ENCODE assay signal across 10 mouse cellular contexts in genomic region chr7:70336571-70337240, GRCm38 (mm10). TPM values are rescaled to one million over a fixed set of nuclear protein-coding genes. Genes with fewer than 3 reads are reported as not detected.
DNase-seq lines count a peak whose midpoint lies in the region; ATAC-seq and TF ChIP-seq lines count a peak whose summit lies in the region.
"Had no signal": no experiment of that assay in that cellular context is flagged by ENCODE, and none has a peak within 500 bp of the region (broad histone marks: within the 10 kb centered on the region; RNA-seq: fewer than 3 reads in every experiment).

No protein-coding gene starts in this region.

- no peak overlapping the region for H3K4me3 ChIP-seq in testis, adult 2 months (ENCODE audit: control insufficient read depth, low read depth, low read length)
- H3K4me3 ChIP-seq in forebrain, embryonic 16.5 days (replicated peaks; ENCODE audit: low read length): no peak overlapping the region
- H3K4me3 ChIP-seq in midbrain, embryonic 13.5 days (replicated peaks): peak overlapping the region; percentile 33

- ATAC-seq in forebrain, embryonic 16.5 days: 0 out of 2 replicates have a peak, but pooled peaks have one; percentile 34
- no peak for ATAC-seq in midbrain, embryonic 13.5 days
- ATAC-seq in frontal cortex, adult (ENCODE audit: low TSS enrichment): no peak

- no peak for DNase-seq in testis, postnatal 14 days (ENCODE audit: low spot score)
- no peak for DNase-seq in lung, postnatal 10 days
- no peak for DNase-seq in thymus, postnatal 36 days
- DNase-seq: cerebellum, adult 8-10 months had no signal

- TF ChIP-seq POLR2A in testis, adult 2 months (IDR thresholded peaks at IDR 0.05; ENCODE audit: control insufficient read depth, low read depth, low read length): no peak

- H3K36me3 ChIP-seq in testis, adult 2 months (ENCODE audit: control insufficient read depth, insufficient read depth, low read length): no peaks in the 10 kb centered on the region
- no peaks in the 10 kb centered on the region for H3K36me3 ChIP-seq in forebrain, embryonic 16.5 days (ENCODE audit: control insufficient read depth, insufficient read depth)
- H3K36me3 ChIP-seq in midbrain, embryonic 13.5 days: no peaks in the 10 kb centered on the region
- H3K36me3 ChIP-seq: heart, embryonic 15.5 days; liver, embryonic 15.5 days had no signal

- H3K9me3 ChIP-seq in forebrain, embryonic 16.5 days (ENCODE audit: control insufficient read depth, low read length): no peaks in the 10 kb centered on the region
- no peaks in the 10 kb centered on the region for H3K9me3 ChIP-seq in midbrain, embryonic 13.5 days
- H3K9me3 ChIP-seq: heart, embryonic 15.5 days; liver, embryonic 15.5 days had no signal

- peaks cover 2% of the 10 kb centered on the region; the same call in 1 of the 2 replicates for H3K27me3 ChIP-seq in testis, adult 2 months (ENCODE audit: control insufficient read depth, insufficient read depth, low read length)
- H3K27me3 ChIP-seq in forebrain, embryonic 16.5 days (replicated peaks; ENCODE audit: control insufficient read depth, insufficient read depth, low read length): peaks cover 81% of the 10 kb centered on the region
- H3K27me3 ChIP-seq in midbrain, embryonic 13.5 days: peaks cover 97% of the 10 kb centered on the region

- H3K9ac ChIP-seq in forebrain, embryonic 16.5 days (replicated peaks; ENCODE audit: low read depth, low read length): no peak overlapping the region
- H3K9ac ChIP-seq in midbrain, embryonic 13.5 days (replicated peaks): peak overlapping the region; percentile 60
- H3K9ac ChIP-seq: heart, embryonic 15.5 days; liver, embryonic 15.5 days had no signal

- peaks cover 14% of the 10 kb centered on the region for H3K4me1 ChIP-seq in testis, adult 2 months (ENCODE audit: control insufficient read depth, insufficient read depth, low read length)
- H3K4me1 ChIP-seq in forebrain, embryonic 16.5 days (replicated peaks; ENCODE audit: control insufficient read depth, insufficient read depth, low read length): peaks cover 8% of the 10 kb centered on the region; the same call in 1 of the 2 replicates
- H3K4me1 ChIP-seq in midbrain, embryonic 13.5 days (replicated peaks): peaks cover 46% of the 10 kb centered on the region

- no peak for TF ChIP-seq CTCF in testis, adult 2 months (IDR thresholded peaks at IDR 0.05; ENCODE audit: control insufficient read depth, insufficient read depth, insufficient replicate concordance, low read depth, low read length)

- no peak overlapping the region for H3K4me2 ChIP-seq in forebrain, embryonic 16.5 days (ENCODE audit: low read length)
- peak overlapping the region; percentile 60 for H3K4me2 ChIP-seq in midbrain, embryonic 13.5 days (replicated peaks)

- peak overlapping the region; percentile 51; the same call in 1 of the 2 replicates for H3K27ac ChIP-seq in testis, adult 2 months (ENCODE audit: control insufficient read depth, insufficient read depth, low read depth, low read length)
- no peak overlapping the region for H3K27ac ChIP-seq in forebrain, embryonic 16.5 days (ENCODE audit: low read length)
- peak overlapping the region; percentile 87 for H3K27ac ChIP-seq in midbrain, embryonic 13.5 days
- H3K27ac ChIP-seq: heart, embryonic 15.5 days; liver, embryonic 15.5 days had no signal

- WGBS in forebrain, embryonic 16.5 days: 12% methylated on average over 13 of the region's 13 CpGs
- 5% methylated on average over 13 of the region's 13 CpGs for WGBS in midbrain, embryonic 13.5 days

RNA-seq across cellular contexts. Expression of gene Nr2f2, which starts 29.8 kb away (rescaled TPM):
- 11.3 and 14.8 TPM in 2 replicates for polyA plus RNA-seq in testis, adult 2 months (2012; rRNA removed)
- 88.4 and 90.6 TPM in 2 replicates for polyA plus RNA-seq in forebrain, embryonic 16.5 days (2015; fragmentation: Nextera tagmentation; extraction: Ambion mirVana)
- polyA plus RNA-seq in midbrain, embryonic 13.5 days (2015; fragmentation: Nextera tagmentation; extraction: Ambion mirVana): 132 and 143 TPM in 2 replicates
